ENCODE assay signal across 8 mouse cellular contexts in genomic region chr2:91526294-91527146, GRCm38 (mm10). TPM values are rescaled to one million over a fixed set of nuclear protein-coding genes. Genes with fewer than 3 reads are reported as not detected.
A peak's percentile ranks its signal among the peaks of the same experiment; 100 is the strongest.
DNase-seq lines count a peak whose midpoint lies in the region; ATAC-seq lines count a peak whose summit lies in the region.

Ckap5 (plus strand) TSS chr2:91526762.

- no peaks in the 10 kb centered on the region for H3K9me3 ChIP-seq in hindbrain, embryonic 16.5 days (ENCODE audit: control insufficient read depth, low read length)

- peak within 1 kb of the TSS; percentile 82 for H3K27ac ChIP-seq in hindbrain, embryonic 16.5 days (ENCODE audit: low read depth, low read length)
- H3K27ac ChIP-seq in macrophage, result no peak within 1 kb of the TSS

- H3K9ac ChIP-seq in hindbrain, embryonic 16.5 days (ENCODE audit: low read depth, low read length), result peak within 1 kb of the TSS; percentile 88

- H3K79me2 ChIP-seq in macrophage (ENCODE audit: inconsistent target), result peaks cover 46% of the 10 kb centered on the region

- DNase-seq in WW6 (ENCODE audit: low read depth, low spot score), result peak; percentile 84
- DNase-seq in cerebellum, postnatal 4 days (ENCODE audit: low spot score in 2 of 2), result peak; percentile 80 to 92
- DNase-seq in gastrocnemius, adult 18-20 months (ENCODE audit: low spot score), result peak; percentile 91
- DNase-seq in left cerebral cortex, adult 18-20 months (ENCODE audit: low spot score in 2 of 2), result peak; percentile 91 to 95
- peak; percentile 95 for DNase-seq in right cerebral cortex, adult 18-20 months
- peak; percentile 71 for DNase-seq in urinary bladder, postnatal 10 days (ENCODE audit: low spot score)

- WGBS in hindbrain, embryonic 16.5 days, result under 1% methylated on average over 56 of the region's 64 CpGs
- under 1% methylated on average over 61 of the region's 64 CpGs for WGBS in macrophage (ENCODE audit: missing documents)

- H3K36me3 ChIP-seq in hindbrain, embryonic 16.5 days (ENCODE audit: control insufficient read depth, insufficient read depth, low read length), result no peaks in the 10 kb centered on the region
- no peaks in the 10 kb centered on the region for H3K36me3 ChIP-seq in macrophage (ENCODE audit: inconsistent target)

- ATAC-seq in hindbrain, embryonic 16.5 days, result peak; percentile 98

- H3K4me3 ChIP-seq in hindbrain, embryonic 16.5 days (ENCODE audit: low read length), result peak within 1 kb of the TSS; percentile 81
- peak within 1 kb of the TSS; percentile 82 for H3K4me3 ChIP-seq in macrophage (ENCODE audit: inconsistent target)

- H3K4me2 ChIP-seq in hindbrain, embryonic 16.5 days (ENCODE audit: low read length), result peak within 1 kb of the TSS; percentile 60

- H3K27me3 ChIP-seq in hindbrain, embryonic 16.5 days (replicated peaks; ENCODE audit: control insufficient read depth, insufficient read depth, low read length), result no peaks in the 10 kb centered on the region

- H3K4me1 ChIP-seq in hindbrain, embryonic 16.5 days (ENCODE audit: control insufficient read depth, insufficient read depth, low read depth, low read length), result peaks cover 4% of the 10 kb centered on the region; the same call in 1 of the 2 replicates

RNA-seq across cellular contexts. Expression of gene Ckap5, which starts in this region (rescaled TPM):
- total RNA-seq in gastrocnemius, adult 18-20 months (2021), result 10 to 100 TPM; 33.0 to 33.2 TPM
- 90.1 and 101 TPM in 2 replicates for polyA plus RNA-seq in hindbrain, embryonic 16.5 days (2015; fragmentation: Nextera tagmentation; extraction: Ambion mirVana)
- 100 to 1,000 TPM; 124 to 127 TPM for total RNA-seq in left cerebral cortex, adult 18-20 months (2021)
- 100 to 1,000 TPM in 2 of 26 experiments, 10 to 100 TPM in 24; 31.5 to 102 (median 77.5) TPM for total RNA-seq in macrophage (2018; cell fraction: chromatin; rRNA removed)
- total RNA-seq in macrophage (2018; cell fraction: cytosol; rRNA removed), result 10 to 100 TPM; 20.9 to 42.7 (median 34.1) TPM
- total RNA-seq in macrophage (2018; cell fraction: nucleus; rRNA removed), result 10 to 100 TPM; 26.9 to 71.1 (median 46.9) TPM
- polyA plus RNA-seq in macrophage (2018), result 21.7 to 29.7 TPM (median 26.2 TPM) in 3 replicates
